Mouse (Mus musculus) layer of hippocampus, adult 8-10 months (tissue): ENCODE measurements around the gene Klb. TPM values are rescaled to one million over a fixed set of nuclear protein-coding genes. Genes with fewer than 3 reads are reported as not detected.
A peak's percentile ranks its signal among the peaks of the same experiment; 100 is the strongest.
"Not testable (repeated sequence)": the region's sequence is repeated elsewhere in the genome, so short reads cannot be mapped to it uniquely, and the experiment has no call there.

Experiments
- DNase-seq, 2 experiments: peaks; one replicate each; pipeline ENCODE4 v3.0.0; 2022; ENCODE audit warnings: low spot score in 2 of 2
- total RNA-seq, 4 experiments: library from RNA; stranded (reverse); gene quantifications; 2 replicates each; pipeline ENCODE4 v1.2.4; 2022

Klb gene
- total RNA-seq: under 1 TPM; 0.43 to 0.76 (median 0.59) TPM

GRCm38 (mm10) chr5:65348168-65348567, at the start of gene Klb:
TSS of gene Klb (plus strand) at chr5:65348314.
- no peak for DNase-seq

- not testable (repeated sequence) for DNase-seq
These were observed 48.5 kb upstream of the Klb start for GRCm38 (mm10) chr5:65299623-65300022.

GRCm38 (mm10) chr5:65300121-65300520, 48.0 kb upstream of the Klb start:
- DNase-seq: no peak

GRCm38 (mm10) chr5:65305516-65305915, 42.6 kb upstream of the Klb start:
- peak in 1 of 2 experiments; percentile 25 for DNase-seq

- DNase-seq: no peak
These were observed 39.9 kb upstream of the Klb start for GRCm38 (mm10) chr5:65308208-65308607.

GRCm38 (mm10) chr5:65308866-65309265, 39.2 kb upstream of the Klb start:
- DNase-seq: no peak

GRCm38 (mm10) chr5:65319176-65319575, 28.9 kb upstream of the Klb start:
- DNase-seq: no peak

- DNase-seq: no peak
These were observed 25.9 kb upstream of the Klb start for GRCm38 (mm10) chr5:65322165-65322564.

GRCm38 (mm10) chr5:65324271-65324670, 23.8 kb upstream of the Klb start:
- DNase-seq: no peak

- no peak for DNase-seq
These were observed 23.3 kb upstream of the Klb start for GRCm38 (mm10) chr5:65324758-65325355.

GRCm38 (mm10) chr5:65326212-65326611, 21.9 kb upstream of the Klb start:
- DNase-seq: no peak

- DNase-seq: no peak
These were observed 18.1 kb upstream of the Klb start for GRCm38 (mm10) chr5:65329971-65330370.

- no peak for DNase-seq
These were observed 13.3 kb upstream of the Klb start for GRCm38 (mm10) chr5:65334788-65335187.

- DNase-seq: peak; percentile 81 to 87
These were observed 12.6 kb upstream of the Klb start, which contains the start of gene Rfc1 for GRCm38 (mm10) chr5:65335298-65336074. TSS of gene Rfc1 (minus strand) at chr5:65335670.

GRCm38 (mm10) chr5:65336075-65336355, 12.1 kb upstream of the Klb start:
- DNase-seq: no peak

GRCm38 (mm10) chr5:65338394-65338793, 9.7 kb upstream of the Klb start:
- no peak for DNase-seq

GRCm38 (mm10) chr5:65340167-65340566, 7.9 kb upstream of the Klb start:
- no peak for DNase-seq

GRCm38 (mm10) chr5:65350508-65350907, 2.4 kb downstream of the Klb start:
- DNase-seq: no peak

- no peak for DNase-seq
These were observed 6.0 kb downstream of the Klb start for GRCm38 (mm10) chr5:65354097-65354496.

- DNase-seq: no peak
These were observed 6.9 kb downstream of the Klb start for GRCm38 (mm10) chr5:65354985-65355384.

- no peak for DNase-seq
These were observed 8.7 kb downstream of the Klb start for GRCm38 (mm10) chr5:65356851-65357250.

- no peak for DNase-seq
These were observed 9.7 kb downstream of the Klb start for GRCm38 (mm10) chr5:65357771-65358170.

GRCm38 (mm10) chr5:65367837-65368236, 19.7 kb downstream of the Klb start:
- DNase-seq: no peak
